Mouse (Mus musculus): ENCODE measurements around the gene Bcan. TPM values are rescaled to one million over a fixed set of nuclear protein-coding genes. Genes with fewer than 3 reads are reported as not detected.
A peak's percentile ranks its signal among the peaks of the same experiment; 100 is the strongest.

Bcan gene
- polyA plus RNA-seq, 2 experiments = not detected

DNA sequence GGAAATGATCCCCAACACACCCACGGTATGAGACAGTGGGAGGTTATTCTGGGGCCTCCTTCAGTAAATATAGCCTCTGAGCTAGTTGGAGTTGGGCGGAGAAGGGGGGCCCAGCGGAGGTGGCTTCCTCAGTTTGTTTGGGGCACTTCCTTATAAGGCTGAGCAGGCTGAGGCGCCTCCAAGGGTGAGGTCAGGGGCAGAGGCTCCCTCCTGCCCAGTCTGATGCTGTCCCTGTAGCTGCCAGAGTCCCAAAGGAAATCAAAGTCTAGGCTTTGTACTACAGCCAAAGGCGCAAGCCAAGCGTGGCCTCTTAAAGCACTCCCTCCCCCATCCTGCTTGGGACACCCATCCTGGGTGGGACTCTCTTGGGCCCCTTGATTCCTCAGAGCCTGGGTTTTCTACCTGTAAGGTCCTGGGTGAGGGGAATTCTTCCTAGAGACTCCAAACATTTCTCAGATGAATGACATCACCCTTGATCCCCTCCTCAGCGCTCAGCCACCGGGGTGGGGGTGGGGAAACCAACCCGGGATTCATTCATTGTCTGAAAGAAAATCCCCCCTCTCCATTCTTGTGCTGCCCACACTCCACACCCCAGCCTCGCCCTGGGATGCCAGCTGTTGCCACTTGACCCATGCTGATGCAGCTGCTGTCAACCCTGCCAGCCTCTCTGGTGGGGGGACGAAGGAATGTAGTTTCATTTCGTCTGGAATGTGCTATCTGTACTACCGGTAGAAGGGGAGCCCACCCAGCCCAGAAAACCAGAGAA lies 17.0 kb downstream of the Bcan start:
- H3K4me1 ChIP-seq (replicated peaks; ENCODE audit: control insufficient read depth in 2 of 2, insufficient read depth in 2 of 2, low read length in 1 of 2) = peaks cover 0 to 22% of the 10 kb centered on the region in 2 experiments; a peak in 2 of 4 replicates
- H3K4me3 ChIP-seq (ENCODE audit: insufficient read depth in 1 of 2, low read depth in 2 of 2, low read length in 2 of 2) = no peak overlapping the region
- H3K36me3 ChIP-seq (replicated peaks; ENCODE audit: control insufficient read depth, insufficient read depth, low read depth) = no peaks in the 10 kb centered on the region
- 11% methylated on average over 13 of the region's 13 CpGs for WGBS (ENCODE audit: insufficient replicate concordance)
- H3K27me3 ChIP-seq (ENCODE audit: control insufficient read depth, insufficient read depth, low read length) = no peaks in the 10 kb centered on the region
- no peak for DNase-seq (ENCODE audit: low read depth in 3 of 3, low spot score in 3 of 3)
- no peak overlapping the region for H3K9ac ChIP-seq (replicated peaks)
- 0 out of 2 replicates have a peak overlapping the region, but pooled peaks have one; percentile 18 for H3K4me2 ChIP-seq (ENCODE audit: low read depth)
- no peaks in the 10 kb centered on the region for H3K9me3 ChIP-seq (ENCODE audit: control insufficient read depth, low read length)
- ATAC-seq (ENCODE audit: insufficient read depth) = peak; percentile 43; the same call in 1 of the 2 replicates
- H3K27ac ChIP-seq = peak overlapping the region; percentile 19
- TF ChIP-seq CTCF (IDR thresholded peaks at IDR 0.05; ENCODE audit: low read depth) (no peak), EP300 (IDR thresholded peaks at IDR 0.05; ENCODE audit: low read depth) (no peak)

DNA sequence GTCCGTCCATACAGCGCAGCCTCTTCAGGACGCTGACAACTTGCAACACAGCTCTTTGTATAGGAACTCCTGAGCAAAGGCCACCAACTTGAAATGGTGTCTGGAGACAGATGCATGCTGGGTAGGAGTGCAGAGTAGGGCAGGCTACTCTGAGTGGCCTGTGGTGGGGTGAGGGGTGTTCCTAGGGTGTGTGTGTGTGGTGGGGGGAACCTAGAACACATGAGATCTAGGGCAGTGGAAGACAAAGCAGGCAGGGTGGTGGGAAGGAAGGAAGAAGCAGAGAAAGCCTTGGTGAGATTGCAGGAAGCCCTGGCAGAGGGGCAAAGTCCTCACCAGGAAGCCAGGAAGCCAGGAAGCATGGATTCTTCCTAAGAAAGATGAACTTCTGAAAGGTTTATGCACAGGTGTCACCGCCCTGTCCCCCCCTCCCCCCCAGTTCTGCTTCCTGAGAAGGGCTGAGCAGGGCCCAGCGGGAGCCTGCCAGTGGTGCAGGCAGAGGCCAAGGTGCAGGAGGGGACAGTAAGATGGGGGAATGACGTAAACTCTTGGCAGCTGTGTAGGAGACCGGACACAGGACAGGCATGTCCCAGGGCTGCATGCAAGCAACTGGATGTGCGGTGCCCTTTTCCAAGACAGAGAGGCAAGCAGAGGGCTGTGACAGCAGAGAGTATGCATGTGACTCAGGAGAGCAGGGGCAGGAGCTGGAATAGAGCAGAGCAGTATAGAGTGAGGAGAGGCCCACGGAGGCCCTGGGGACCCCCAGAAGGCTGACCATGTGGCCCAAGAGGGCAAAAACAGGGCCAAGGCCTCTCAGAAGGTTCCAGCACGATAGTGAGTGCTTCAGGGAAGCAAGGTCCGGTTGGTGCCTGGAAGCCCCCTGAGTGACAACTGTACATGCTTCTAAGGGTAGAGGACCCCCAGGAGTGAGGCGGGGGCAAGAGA lies 17.9 kb downstream of the Bcan start:
- H3K4me1 ChIP-seq (replicated peaks; ENCODE audit: control insufficient read depth in 2 of 2, insufficient read depth in 2 of 2, low read length in 1 of 2) = peaks cover 0 to 16% of the 10 kb centered on the region in 2 experiments; a peak in 1 of 4 replicates
- H3K9me3 ChIP-seq (ENCODE audit: control insufficient read depth, low read length) = no peaks in the 10 kb centered on the region
- H3K36me3 ChIP-seq (replicated peaks; ENCODE audit: control insufficient read depth, insufficient read depth, low read depth) = no peaks in the 10 kb centered on the region
- H3K9ac ChIP-seq (replicated peaks) = no peak overlapping the region
- H3K4me2 ChIP-seq (ENCODE audit: low read depth) = no peak overlapping the region
- WGBS (ENCODE audit: insufficient replicate concordance) = 25% methylated on average over 12 of the region's 12 CpGs
- H3K27ac ChIP-seq = peak overlapping the region; percentile 19
- no peaks in the 10 kb centered on the region for H3K27me3 ChIP-seq (ENCODE audit: control insufficient read depth, insufficient read depth, low read length)
- 0 out of 2 replicates have a peak, but pooled peaks have one; percentile 6 for ATAC-seq (ENCODE audit: insufficient read depth)
- no peak for TF ChIP-seq CTCF (IDR thresholded peaks at IDR 0.05; ENCODE audit: low read depth)
- no peak for DNase-seq (ENCODE audit: low read depth in 3 of 3, low spot score in 3 of 3)
- no peak overlapping the region for H3K4me3 ChIP-seq (ENCODE audit: insufficient read depth in 1 of 2, low read depth in 2 of 2, low read length in 2 of 2)

DNA sequence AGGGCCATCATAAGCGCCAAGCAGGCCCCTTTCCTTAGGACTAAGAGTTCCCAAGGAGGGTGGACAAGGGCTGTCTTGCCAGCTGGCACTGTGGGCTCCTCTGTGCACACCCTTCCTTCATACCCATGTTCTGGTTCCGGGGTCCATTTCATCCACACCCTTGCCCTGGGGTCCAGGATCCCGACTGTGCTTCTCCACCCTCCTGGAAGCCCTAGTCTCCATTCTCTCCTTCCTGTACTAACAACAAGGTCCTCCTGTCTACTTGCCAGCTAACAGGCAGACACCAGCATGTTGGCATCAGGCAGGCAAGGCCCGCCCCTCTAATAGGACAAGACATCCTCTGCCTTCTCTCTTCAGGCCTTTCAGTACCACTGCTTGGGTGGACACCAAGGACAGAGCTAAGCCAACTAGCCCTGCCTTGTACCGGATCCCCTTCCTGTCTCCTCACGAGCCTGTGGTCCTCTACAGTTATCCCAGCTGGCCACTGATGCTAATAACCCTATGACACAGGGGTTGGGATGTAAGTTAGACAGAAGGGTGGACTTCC lies 18.7 kb downstream of the Bcan start:
- H3K27ac ChIP-seq = no peak overlapping the region
- H3K27me3 ChIP-seq (ENCODE audit: control insufficient read depth, insufficient read depth, low read length) = no peaks in the 10 kb centered on the region
- ATAC-seq (ENCODE audit: insufficient read depth) = no peak
- no peak overlapping the region for H3K4me2 ChIP-seq (ENCODE audit: low read depth)
- H3K4me1 ChIP-seq (replicated peaks; ENCODE audit: control insufficient read depth in 2 of 2, insufficient read depth in 2 of 2, low read length in 1 of 2) = peaks cover 0 to 15% of the 10 kb centered on the region in 2 experiments; a peak in 1 of 4 replicates
- 55% methylated on average over 6 of the region's 6 CpGs for WGBS (ENCODE audit: insufficient replicate concordance)
- H3K36me3 ChIP-seq (replicated peaks; ENCODE audit: control insufficient read depth, insufficient read depth, low read depth) = no peaks in the 10 kb centered on the region
- DNase-seq (ENCODE audit: low read depth in 3 of 3, low spot score in 3 of 3) = no peak
- no peak overlapping the region for H3K9ac ChIP-seq (replicated peaks)
- no peak overlapping the region for H3K4me3 ChIP-seq (ENCODE audit: insufficient read depth in 1 of 2, low read depth in 2 of 2, low read length in 2 of 2)
- H3K9me3 ChIP-seq (ENCODE audit: control insufficient read depth, low read length) = no peaks in the 10 kb centered on the region
- TF ChIP-seq CTCF (IDR thresholded peaks at IDR 0.05; ENCODE audit: low read depth) (no peak), EP300 (IDR thresholded peaks at IDR 0.05; ENCODE audit: low read depth) (no peak)

DNA sequence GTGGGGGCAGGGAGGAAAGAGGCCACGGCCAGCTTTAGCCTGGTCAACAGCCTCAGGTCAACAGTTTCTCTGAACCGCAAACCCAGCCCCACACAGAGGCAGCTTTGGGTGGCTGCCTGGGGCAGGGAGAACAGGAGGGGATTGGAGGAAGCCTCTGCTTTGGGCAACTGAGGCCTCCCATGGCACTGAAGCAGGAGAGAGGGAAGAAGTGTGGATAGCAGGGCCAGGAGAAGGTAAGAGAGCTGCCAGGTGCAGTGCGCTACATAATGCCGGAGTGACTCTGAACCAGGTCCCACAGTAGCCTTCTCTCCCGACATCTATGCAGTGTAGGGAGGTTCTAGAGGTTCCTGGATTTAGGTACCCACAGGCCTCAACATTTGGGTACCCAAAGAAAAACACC lies 19.3 kb downstream of the Bcan start:
- TF ChIP-seq EP300 (IDR thresholded peaks at IDR 0.05; ENCODE audit: low read depth) (no peak), CTCF (IDR thresholded peaks at IDR 0.05; ENCODE audit: low read depth) (no peak)
- WGBS (ENCODE audit: insufficient replicate concordance) = 60% methylated on average over 5 of the region's 5 CpGs
- Histone ChIP-seq H3K9ac (replicated peaks) (no peak overlapping the region), H3K4me1 (replicated peaks; ENCODE audit: control insufficient read depth in 2 of 2, insufficient read depth in 2 of 2, low read length in 1 of 2) (peaks cover 0 to 15% of the 10 kb centered on the region in 2 experiments; a peak in 1 of 4 replicates), H3K4me3 (ENCODE audit: insufficient read depth in 1 of 2, low read depth in 2 of 2, low read length in 2 of 2) (no peak overlapping the region), H3K27me3 (ENCODE audit: control insufficient read depth, insufficient read depth, low read length) (no peaks in the 10 kb centered on the region), H3K27ac (no peak overlapping the region), H3K9me3 (ENCODE audit: control insufficient read depth, low read length) (no peaks in the 10 kb centered on the region), H3K36me3 (replicated peaks; ENCODE audit: control insufficient read depth, insufficient read depth, low read depth) (no peaks in the 10 kb centered on the region), H3K4me2 (ENCODE audit: low read depth) (no peak overlapping the region)
- DNase-seq (ENCODE audit: low read depth in 3 of 3, low spot score in 3 of 3) (no peak), ATAC-seq (ENCODE audit: insufficient read depth) (no peak)
